Mouse (Mus musculus): Measurements from ENCODE around the gene Gm49776.

DNA sequence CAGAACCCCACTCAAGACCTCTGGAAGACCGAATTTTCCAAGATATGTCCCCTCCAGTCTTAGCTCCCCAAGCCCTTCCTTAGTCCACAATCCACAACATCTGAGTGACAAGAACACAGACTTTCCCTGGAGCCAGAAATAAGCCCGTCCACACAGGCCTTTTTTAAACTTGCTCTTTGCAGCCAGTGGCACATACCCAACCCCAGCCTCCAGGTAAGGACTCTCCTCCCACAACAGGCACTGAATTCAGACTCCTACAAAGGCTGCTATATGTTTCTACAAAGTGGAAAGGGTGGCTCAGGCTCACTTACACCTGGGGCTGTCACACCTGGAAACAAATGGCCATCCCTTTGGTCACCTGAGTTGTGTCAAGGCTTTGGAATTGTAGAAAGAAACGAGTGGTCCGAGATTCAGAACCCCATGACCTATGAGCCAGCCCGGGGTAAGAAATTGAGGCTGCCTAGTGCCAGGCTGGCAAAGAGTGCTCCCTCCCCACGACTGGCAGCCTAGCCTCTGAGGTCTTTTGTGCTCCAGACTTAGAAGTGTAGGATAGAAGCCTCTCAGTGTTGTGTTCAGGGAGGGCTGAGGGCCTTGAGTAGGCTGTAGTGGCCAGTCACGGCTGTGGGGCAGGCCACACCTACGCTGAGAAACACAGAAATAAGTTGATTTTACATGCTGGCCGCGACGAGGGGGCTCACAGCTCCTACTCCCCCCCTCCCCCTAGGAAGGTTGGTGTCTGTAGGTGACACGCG is 24.0 kb downstream of the Gm49776 start:
- TF ChIP-seq CTCF (IDR thresholded peaks at IDR 0.05; ENCODE audit: control insufficient read depth, insufficient read depth, insufficient read length) = no peak
- no peak for TF ChIP-seq USF1 (IDR thresholded peaks at IDR 0.05; ENCODE audit: low read depth)

All from C2C12 (cell line).